Mouse (Mus musculus): Measurements from ENCODE around the gene Synj2. TPM values are rescaled to one million over a fixed set of nuclear protein-coding genes. Genes with fewer than 3 reads are reported as not detected.
A peak's percentile ranks its signal among the peaks of the same experiment; 100 is the strongest.

Synj2 gene
- total RNA-seq, 2 experiments from 2014 or later: 59.7 to 59.9 TPM

- DNase-seq (ENCODE audit: extremely low spot score in 1 of 2, low spot score in 1 of 2): no peak
These were observed 32.5 kb downstream of the Synj2 start for GRCm38 (mm10) chr17:5973536-5973935.

- DNase-seq (ENCODE audit: extremely low spot score in 1 of 2, low spot score in 1 of 2): peak; percentile 51 to 54
These were observed 34.3 kb downstream of the Synj2 start for GRCm38 (mm10) chr17:5975099-5975977.

- DNase-seq (ENCODE audit: extremely low spot score in 1 of 2, low spot score in 1 of 2): peak in 1 of 2 experiments; percentile 27
These were observed 35.4 kb downstream of the Synj2 start for GRCm38 (mm10) chr17:5976221-5977055.

GRCm38 (mm10) chr17:5977056-5977920 is 36.2 kb downstream of the Synj2 start:
- peak in 1 of 2 experiments; percentile 14 for DNase-seq (ENCODE audit: extremely low spot score in 1 of 2, low spot score in 1 of 2)

- DNase-seq (ENCODE audit: extremely low spot score in 1 of 2, low spot score in 1 of 2): no peak
These were observed 36.9 kb downstream of the Synj2 start for GRCm38 (mm10) chr17:5977921-5978504.

- DNase-seq (ENCODE audit: extremely low spot score in 1 of 2, low spot score in 1 of 2): no peak
These were observed 37.5 kb downstream of the Synj2 start for GRCm38 (mm10) chr17:5978505-5979077.

GRCm38 (mm10) chr17:5980860-5981259 is 39.8 kb downstream of the Synj2 start:
- no peak for DNase-seq (ENCODE audit: extremely low spot score in 1 of 2, low spot score in 1 of 2)

GRCm38 (mm10) chr17:5983150-5983549 is 42.1 kb downstream of the Synj2 start:
- no peak for DNase-seq (ENCODE audit: extremely low spot score in 1 of 2, low spot score in 1 of 2)

- DNase-seq (ENCODE audit: extremely low spot score in 1 of 2, low spot score in 1 of 2): no peak
These were observed 42.8 kb downstream of the Synj2 start for GRCm38 (mm10) chr17:5983901-5984300.

GRCm38 (mm10) chr17:5984700-5985231 is 43.7 kb downstream of the Synj2 start:
- DNase-seq (ENCODE audit: extremely low spot score in 1 of 2, low spot score in 1 of 2): no peak

GRCm38 (mm10) chr17:5985271-5985670 is 44.2 kb downstream of the Synj2 start:
- DNase-seq (ENCODE audit: extremely low spot score in 1 of 2, low spot score in 1 of 2): no peak

GRCm38 (mm10) chr17:5987271-5988056 is 46.4 kb downstream of the Synj2 start:
- no peak for DNase-seq (ENCODE audit: extremely low spot score in 1 of 2, low spot score in 1 of 2)

- no peak for DNase-seq (ENCODE audit: extremely low spot score in 1 of 2, low spot score in 1 of 2)
These were observed 47.0 kb downstream of the Synj2 start for GRCm38 (mm10) chr17:5988102-5988501.

- no peak for DNase-seq (ENCODE audit: extremely low spot score in 1 of 2, low spot score in 1 of 2)
These were observed 51.9 kb downstream of the Synj2 start for GRCm38 (mm10) chr17:5992866-5993580.

- DNase-seq (ENCODE audit: extremely low spot score in 1 of 2, low spot score in 1 of 2): no peak
These were observed 52.6 kb downstream of the Synj2 start for GRCm38 (mm10) chr17:5993581-5994260.

- no peak for DNase-seq (ENCODE audit: extremely low spot score in 1 of 2, low spot score in 1 of 2)
These were observed 53.5 kb downstream of the Synj2 start for GRCm38 (mm10) chr17:5994606-5995005.

GRCm38 (mm10) chr17:5996589-5996988 is 55.5 kb downstream of the Synj2 start:
- DNase-seq (ENCODE audit: extremely low spot score in 1 of 2, low spot score in 1 of 2): no peak

All from layer of hippocampus, postnatal 25 days (tissue).